In the genomic region with DNA sequence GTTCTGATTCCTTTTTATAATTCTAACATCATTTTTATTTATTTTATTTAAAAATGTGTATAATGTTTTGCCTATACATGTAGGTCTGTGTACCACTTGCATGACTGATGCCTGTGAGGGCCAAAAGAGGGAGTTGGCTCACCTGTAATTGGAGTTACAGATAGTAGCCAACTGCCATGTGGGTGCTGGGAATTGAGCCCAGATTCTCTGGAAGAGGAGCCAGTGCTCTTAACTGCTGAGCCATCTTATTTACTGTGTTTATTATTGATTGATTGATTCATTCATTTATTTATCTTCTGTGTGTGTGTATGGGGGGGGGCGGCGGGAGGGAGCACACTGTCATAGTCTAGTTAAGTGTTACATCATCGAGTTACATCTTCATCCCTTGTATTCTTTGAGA, we compare ENCODE assay signal across 27 mouse cellular contexts. TPM values are rescaled to one million over a fixed set of nuclear protein-coding genes. Genes with fewer than 3 reads are reported as not detected.
DNase-seq lines count a peak whose midpoint lies in the region; ATAC-seq and TF ChIP-seq lines count a peak whose summit lies in the region.
"Had no signal": no experiment of that assay in that cellular context is flagged by ENCODE, and none has a peak within 500 bp of the region (broad histone marks: within the 10 kb centered on the region; RNA-seq: fewer than 3 reads in every experiment).

No protein-coding gene starts in this region.

- H3K36me3 ChIP-seq in heart, embryonic 12.5 days, result peaks cover 44% of the 10 kb centered on the region
- peaks cover 18% of the 10 kb centered on the region for H3K36me3 ChIP-seq in liver, adult 2 months (ENCODE audit: control insufficient read depth, insufficient read depth, low read length)

- peak; percentile 28 to 42 for DNase-seq in cerebellum, postnatal 10 days
- DNase-seq in cerebellum, adult 18-20 months, result no peak
- peak; percentile 21 to 25 for DNase-seq in cerebellum, postnatal 14 days
- peak; percentile 37 for DNase-seq in heart, adult 11 months
- DNase-seq in liver, adult 2 months (ENCODE audit: extremely low read depth, low read depth, low spot score), result peak; percentile 90
- no peak for DNase-seq in liver
- DNase-seq: adrenal gland, adult 2 months; adrenal gland, adult 8-10 months; adrenal gland, postnatal 10 days; adrenal gland, postnatal 14 days; adrenal gland, postnatal 25 days; adrenal gland, postnatal 36 days; B cell, adult 2 months; cerebellum, adult 11 months; cerebellum, adult 11-12 months; cerebellum, adult 2 months had no signal

- no peaks in the 10 kb centered on the region for H3K4me1 ChIP-seq in heart, embryonic 12.5 days (replicated peaks)
- peaks cover 16% of the 10 kb centered on the region for H3K4me1 ChIP-seq in liver, adult 2 months (ENCODE audit: control insufficient read depth, insufficient read depth, low read length)

- TF ChIP-seq CTCF in liver, adult 2 months (IDR thresholded peaks at IDR 0.05; ENCODE audit: low read depth, low read length), result no peak

- 90% methylated on average over 3 of the region's 3 CpGs for WGBS in heart, embryonic 12.5 days
- WGBS in liver, adult 2 months, result 48% methylated on average over 3 of the region's 3 CpGs

- no peak overlapping the region for H3K9ac ChIP-seq in heart, embryonic 12.5 days
- H3K9ac ChIP-seq in liver, adult 2 months (ENCODE audit: low read depth, low read length), result no peak overlapping the region

- 0 out of 2 replicates have a peak, but pooled peaks cover 5% of the 10 kb centered on the region for H3K9me3 ChIP-seq in heart, embryonic 12.5 days (replicated peaks)
- H3K9me3 ChIP-seq: G1E had no signal

- no peak overlapping the region for H3K4me3 ChIP-seq in heart, embryonic 12.5 days
- H3K4me3 ChIP-seq in liver, adult 2 months (ENCODE audit: insufficient read depth, low read depth, low read length), result no peak overlapping the region

- ATAC-seq in cerebellum, adult (ENCODE audit: insufficient number of reproducible peaks, low FRiP score, low TSS enrichment), result no peak
- ATAC-seq in heart, embryonic 12.5 days (ENCODE audit: insufficient number of reproducible peaks, low FRiP score), result no peak
- ATAC-seq: activated CD4-positive, CD25-positive, alpha-beta regulatory T cell, adult 4 months; CD4-positive, CD25-positive, alpha-beta regulatory T cell, adult 4 months; Patski had no signal

- H3K27ac ChIP-seq in heart, embryonic 12.5 days (ENCODE audit: poor library complexity, severe bottlenecking), result no peak overlapping the region
- no peak overlapping the region; the same call in 1 of the 2 replicates for H3K27ac ChIP-seq in liver, adult 2 months (replicated peaks; ENCODE audit: insufficient read depth, low read depth, low read length)

- no peak overlapping the region for H3K4me2 ChIP-seq in heart, embryonic 12.5 days

- no peak for TF ChIP-seq POLR2A in liver, adult 2 months (IDR thresholded peaks at IDR 0.05; ENCODE audit: extremely low read depth, insufficient read depth, low read length)

- no peaks in the 10 kb centered on the region for H3K27me3 ChIP-seq in heart, embryonic 12.5 days (replicated peaks)
- no peaks in the 10 kb centered on the region for H3K27me3 ChIP-seq in liver, adult 2 months (ENCODE audit: control insufficient read depth, insufficient read depth, low read length)
- H3K27me3 ChIP-seq: CH12.LX, Patski had no signal

- peaks cover 13% of the 10 kb centered on the region for H3K79me2 ChIP-seq in liver, adult 2 months (ENCODE audit: control insufficient read depth, insufficient read depth, low read length)

RNA-seq across cellular contexts. Expression of a gene that starts 24.6 kb away (rescaled TPM):
- 35.8 and 36.6 TPM in 2 replicates for polyA plus RNA-seq in heart, embryonic 12.5 days (2016; fragmentation: Nextera tagmentation; extraction: Ambion mirVana)
- 15.8 and 17.5 TPM in 2 replicates for total RNA-seq in liver, adult 2 months (2014; rRNA removed)
- 66.9 and 70.1 TPM in 2 replicates for polyA plus RNA-seq in liver, adult 2 months (2012; rRNA removed)

RNA-seq across cellular contexts. Expression of a gene that starts 34.5 kb away (rescaled TPM):
- not detected in 2 replicates for polyA plus RNA-seq in heart, embryonic 12.5 days (2016; fragmentation: Nextera tagmentation; extraction: Ambion mirVana)
- 8.2 and 18.4 TPM in 2 replicates for total RNA-seq in liver, adult 2 months (2014; rRNA removed)
- polyA plus RNA-seq in liver, adult 2 months (2012; rRNA removed), result 58.0 and 61.8 TPM in 2 replicates
- total RNA-seq: adrenal gland, adult 18-20 months; adrenal gland, adult 8-10 months; adrenal gland, postnatal 25 days; adrenal gland, postnatal 36 days; MEL had no signal
- polyA plus RNA-seq: activated CD4-positive, CD25-positive, alpha-beta regulatory T cell, adult 4 months; brain, embryonic 14.5 days; C2C12; CD4-positive, CD25-positive, alpha-beta regulatory T cell, adult 4 months; cerebellum, adult 2 months; G1E; Patski had no signal

RNA-seq across cellular contexts. Expression of a gene that starts 50.5 kb away (rescaled TPM):
- not detected in 2 replicates for polyA plus RNA-seq in heart, embryonic 12.5 days (2016; fragmentation: Nextera tagmentation; extraction: Ambion mirVana)
- total RNA-seq in liver, adult 2 months (2014; rRNA removed), result 4.8 and 7.5 TPM in 2 replicates
- polyA plus RNA-seq in liver, adult 2 months (2012; rRNA removed), result 20.8 and 22.6 TPM in 2 replicates
- total RNA-seq: adrenal gland, adult 18-20 months; adrenal gland, adult 2 months; adrenal gland, postnatal 25 days; adrenal gland, postnatal 36 days; MEL had no signal
- polyA plus RNA-seq: brain, embryonic 14.5 days; C2C12; CD4-positive, CD25-positive, alpha-beta regulatory T cell, adult 4 months; cerebellum, adult 2 months had no signal

Comparison
In these comparisons a context has a peak if more than half of its experiments do, and no peak if none do; other contexts are left out.
1. DNase-seq: peak in cerebellum, postnatal 10 days (2 of 2), cerebellum, postnatal 14 days (2 of 2), heart, adult 11 months (single experiment) and liver, adult 2 months (single experiment); none in cerebellum, adult 18-20 months (0 of 2) and liver (single experiment).
2. RNA of a gene that starts 34.5 kb away (polyA plus RNA-seq): 58.0 to 61.8 TPM in liver, adult 2 months; not detected in heart, embryonic 12.5 days; every median in the first group is over 10 times any median in the second.
3. RNA of a gene that starts 50.5 kb away (polyA plus RNA-seq): 20.8 to 22.6 TPM in liver, adult 2 months; not detected in heart, embryonic 12.5 days; every median in the first group is over 10 times any median in the second.